Mouse (Mus musculus): ENCODE results near the gene Nr5a2.

DNA sequence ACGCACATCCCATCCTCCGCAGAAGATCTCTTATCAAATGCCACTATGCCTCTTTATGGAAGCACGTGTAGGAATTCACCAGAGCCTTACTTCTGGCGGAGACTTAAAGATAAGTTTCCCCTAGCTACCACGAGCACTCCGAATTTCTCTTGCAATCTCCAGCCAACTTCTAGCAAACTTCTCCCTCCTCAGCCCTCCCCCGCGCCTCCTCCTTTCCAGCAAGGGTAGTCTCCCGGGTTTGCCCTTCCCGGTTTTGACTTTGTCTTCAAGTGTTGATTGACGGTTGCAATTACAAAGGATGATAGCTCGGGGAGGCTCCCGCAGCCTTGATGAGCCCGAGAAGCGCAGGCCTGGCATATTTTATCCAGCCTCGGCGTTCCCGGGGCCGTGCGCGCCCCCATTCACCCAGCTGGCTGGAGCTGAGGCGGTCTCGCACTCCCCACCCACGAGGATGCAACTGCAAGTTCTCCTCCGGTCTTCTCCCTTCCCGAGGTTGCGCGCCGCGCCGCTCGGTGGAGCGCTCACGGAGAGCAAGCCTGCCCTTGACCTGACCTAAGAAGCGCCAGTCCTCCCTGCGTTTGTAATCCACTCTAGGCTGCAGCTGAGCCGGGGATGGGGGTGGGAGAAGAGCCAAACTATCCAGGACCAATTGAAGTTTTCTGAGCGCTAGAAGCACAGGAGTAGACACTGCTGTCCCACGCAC is 7.5 kb downstream of the Nr5a2 start:
- TF ChIP-seq POLR2A (IDR thresholded peaks at IDR 0.05; ENCODE audit: insufficient read length, low read depth) (no peak), E2F4 (IDR thresholded peaks at IDR 0.05; ENCODE audit: insufficient read depth) (no peak), MYOG (IDR thresholded peaks at IDR 0.05; ENCODE audit: control insufficient read depth in 1 of 3, insufficient read depth in 1 of 3, insufficient read length in 2 of 3, low read depth in 2 of 3) (no peak), SRF (IDR thresholded peaks at IDR 0.05; ENCODE audit: control insufficient read depth, insufficient read length, low read depth) (no peak), MAX (IDR thresholded peaks at IDR 0.05; ENCODE audit: low read depth) (no peak), USF1 (IDR thresholded peaks at IDR 0.05; ENCODE audit: low read depth) (no peak), MYOD1 (IDR thresholded peaks at IDR 0.05; ENCODE audit: control insufficient read depth in 1 of 3, insufficient read length in 2 of 3, low read depth in 2 of 3) (no peak), POLR2AphosphoS2 (IDR thresholded peaks at IDR 0.05; ENCODE audit: insufficient read length, low read depth) (no peak), CEBPB (IDR thresholded peaks at IDR 0.05; ENCODE audit: insufficient read depth, poor library complexity, severe bottlenecking) (no peak), TCF12 (IDR thresholded peaks at IDR 0.05; ENCODE audit: insufficient read depth, poor library complexity, severe bottlenecking) (no peak)

Measured in myocyte (in vitro differentiated cells).